Mouse (Mus musculus): ENCODE measurements around the gene Fut2. TPM values are rescaled to one million over a fixed set of nuclear protein-coding genes. Genes with fewer than 3 reads are reported as not detected.
"Not testable (repeated sequence)": the region's sequence is repeated elsewhere in the genome, so short reads cannot be mapped to it uniquely, and the experiment has no call there.

Fut2 gene
- polyA plus RNA-seq, 1 experiment: not detected

DNA sequence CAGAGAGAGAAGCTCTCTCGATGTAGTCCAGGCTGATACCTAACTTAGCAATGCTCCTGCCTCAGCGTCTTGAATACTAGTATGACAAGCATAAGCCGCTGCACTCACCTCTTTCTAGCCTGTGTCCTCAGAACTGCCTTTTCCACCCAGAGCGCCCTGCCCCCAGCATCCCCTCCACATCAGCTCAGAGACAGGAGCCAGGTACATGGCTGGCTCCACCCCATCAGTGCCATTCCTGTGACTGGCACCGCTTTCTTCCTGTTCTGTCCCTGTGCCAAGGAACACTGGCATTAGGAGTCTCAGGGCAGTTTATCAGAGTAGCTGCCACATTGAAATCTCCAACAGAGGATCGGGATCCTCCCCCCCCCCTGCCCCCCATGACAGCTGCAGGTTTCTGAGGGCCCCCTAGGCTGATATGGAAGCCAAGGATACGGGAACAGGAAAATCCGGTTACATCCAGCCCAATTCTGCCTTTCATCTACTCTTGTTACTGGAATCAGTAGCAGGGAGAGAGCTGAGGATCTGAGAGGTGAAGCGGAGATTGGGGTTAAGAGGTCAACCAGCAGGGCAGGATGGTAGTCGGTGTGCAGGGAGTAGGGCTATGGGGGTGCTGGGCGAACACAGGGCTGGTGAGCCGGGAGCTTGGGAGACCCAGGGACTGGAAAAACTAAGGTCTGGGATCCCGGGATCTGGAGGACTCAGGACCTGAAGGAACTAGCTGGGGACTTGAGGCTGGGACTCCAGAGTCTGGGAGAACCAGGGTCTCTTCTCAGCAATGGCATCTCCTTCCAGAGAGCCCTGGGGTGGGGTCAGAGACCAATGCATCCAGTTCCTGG, 673 bp downstream of the Fut2 start:
- Histone ChIP-seq H3K27ac (replicated peaks; ENCODE audit: low read depth, low read length) (no peak overlapping the region), H3K4me1 (ENCODE audit: control insufficient read depth, insufficient read depth, insufficient read length, low read length) (no peaks in the 10 kb centered on the region), H3K4me3 (ENCODE audit: insufficient read depth, low read depth, low read length) (no peak overlapping the region)

- not testable (repeated sequence) for H3K4me1 ChIP-seq (ENCODE audit: control insufficient read depth, insufficient read depth, insufficient read length, low read length); H3K27ac ChIP-seq (replicated peaks; ENCODE audit: low read depth, low read length); H3K4me3 ChIP-seq (ENCODE audit: insufficient read depth, low read depth, low read length)
These were observed 4.5 kb downstream of the Fut2 start for GRCm38 (mm10) chr7:45661702-45662101.

- no peak overlapping the region for H3K27ac ChIP-seq (replicated peaks; ENCODE audit: low read depth, low read length)
- no peaks in the 10 kb centered on the region for H3K4me1 ChIP-seq (ENCODE audit: control insufficient read depth, insufficient read depth, insufficient read length, low read length)
- no peak overlapping the region for H3K4me3 ChIP-seq (ENCODE audit: insufficient read depth, low read depth, low read length)
These were observed 5.3 kb downstream of the Fut2 start for GRCm38 (mm10) chr7:45660746-45661478.

DNA sequence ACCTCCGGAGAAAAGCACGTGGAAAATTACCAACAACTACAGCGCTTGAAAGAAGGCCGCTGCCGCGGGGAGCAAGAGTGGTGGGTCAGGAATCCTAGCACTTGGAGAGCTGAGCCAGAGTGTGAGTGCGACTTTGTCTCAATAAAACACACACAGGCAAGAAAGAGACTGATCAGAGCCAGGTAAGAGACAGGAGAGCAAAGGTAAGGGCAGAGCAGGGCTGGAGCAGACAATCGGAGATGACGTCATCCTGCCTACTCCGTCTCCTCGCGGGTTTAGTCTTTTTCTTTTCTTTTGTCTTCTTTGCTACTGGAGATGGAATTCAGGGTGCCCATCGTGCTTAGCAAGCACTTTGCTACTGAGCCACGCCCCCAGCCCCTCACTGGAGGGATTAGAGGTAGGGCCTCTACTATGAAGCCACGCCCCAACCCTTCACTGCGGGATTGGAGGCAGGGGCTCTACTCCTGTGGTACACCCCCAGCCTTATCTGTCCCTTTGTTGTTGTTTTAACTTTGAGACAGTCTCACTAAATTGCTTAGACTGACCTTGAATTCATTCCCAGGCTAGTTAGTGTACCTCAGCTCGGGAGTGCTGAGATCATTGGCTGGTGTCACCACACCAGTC, 11.7 kb downstream of the Fut2 start:
- H3K27ac ChIP-seq (replicated peaks; ENCODE audit: low read depth, low read length): no peak overlapping the region
- H3K4me3 ChIP-seq (ENCODE audit: insufficient read depth, low read depth, low read length): peak overlapping the region; percentile 40; the same call in 1 of the 2 replicates
- no peaks in the 10 kb centered on the region for H3K4me1 ChIP-seq (ENCODE audit: control insufficient read depth, insufficient read depth, insufficient read length, low read length)

- H3K4me3 ChIP-seq (ENCODE audit: insufficient read depth, low read depth, low read length); H3K4me1 ChIP-seq (ENCODE audit: control insufficient read depth, insufficient read depth, insufficient read length, low read length); H3K27ac ChIP-seq (replicated peaks; ENCODE audit: low read depth, low read length): not testable (repeated sequence)
These were observed 15.7 kb downstream of the Fut2 start for GRCm38 (mm10) chr7:45650484-45650883.

GRCm38 (mm10) chr7:45649351-45649750, 16.8 kb downstream of the Fut2 start:
- H3K27ac ChIP-seq (replicated peaks; ENCODE audit: low read depth, low read length): no peak overlapping the region
- 0 out of 2 replicates have a peak, but pooled peaks cover under 1% of the 10 kb centered on the region for H3K4me1 ChIP-seq (ENCODE audit: control insufficient read depth, insufficient read depth, insufficient read length, low read length)
- no peak overlapping the region for H3K4me3 ChIP-seq (ENCODE audit: insufficient read depth, low read depth, low read length)

- H3K4me3 ChIP-seq (ENCODE audit: insufficient read depth, low read depth, low read length): no peak overlapping the region
- no peak overlapping the region for H3K27ac ChIP-seq (replicated peaks; ENCODE audit: low read depth, low read length)
- peaks cover 11% of the 10 kb centered on the region for H3K4me1 ChIP-seq (ENCODE audit: control insufficient read depth, insufficient read depth, insufficient read length, low read length)
These were observed 19.5 kb downstream of the Fut2 start for GRCm38 (mm10) chr7:45646671-45647070.

- Histone ChIP-seq H3K4me1 (ENCODE audit: control insufficient read depth, insufficient read depth, insufficient read length, low read length) (peaks cover 19% of the 10 kb centered on the region), H3K4me3 (ENCODE audit: insufficient read depth, low read depth, low read length) (no peak overlapping the region), H3K27ac (replicated peaks; ENCODE audit: low read depth, low read length) (no peak overlapping the region)
These were observed 20.6 kb downstream of the Fut2 start for GRCm38 (mm10) chr7:45645591-45645971.

GRCm38 (mm10) chr7:45644872-45645590, 21.2 kb downstream of the Fut2 start:
- no peak overlapping the region for H3K4me3 ChIP-seq (ENCODE audit: insufficient read depth, low read depth, low read length)
- no peak overlapping the region for H3K27ac ChIP-seq (replicated peaks; ENCODE audit: low read depth, low read length)

DNA sequence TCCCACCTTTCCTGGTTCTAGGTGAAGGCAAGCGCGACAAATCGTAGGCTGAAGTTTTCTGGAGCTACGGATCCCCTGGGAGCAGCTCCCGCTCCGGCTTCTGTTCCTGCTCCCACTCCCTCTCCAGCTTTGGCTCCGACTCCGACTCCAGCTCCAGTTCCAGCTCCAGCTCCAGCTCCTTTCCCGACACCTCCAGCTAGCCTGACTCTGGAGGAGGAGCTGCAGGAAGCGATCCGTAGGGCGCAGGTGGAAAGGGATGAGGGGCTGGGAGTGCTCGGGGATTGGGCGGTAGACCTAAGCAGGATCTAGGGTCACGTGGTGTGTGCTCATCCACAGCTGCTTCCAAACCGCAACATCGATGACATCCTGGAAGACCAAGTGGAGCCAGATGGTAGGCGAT, 22.0 kb downstream of the Fut2 start:
- Histone ChIP-seq H3K27ac (replicated peaks; ENCODE audit: low read depth, low read length) (no peak overlapping the region), H3K4me1 (ENCODE audit: control insufficient read depth, insufficient read depth, insufficient read length, low read length) (peaks cover 26% of the 10 kb centered on the region), H3K4me3 (ENCODE audit: insufficient read depth, low read depth, low read length) (0 out of 2 replicates have a peak overlapping the region, but pooled peaks have one; percentile 19)

More at GRCm38 (mm10) chr7:45644872-45645590, 21.2 kb downstream of the Fut2 start:
- H3K4me1 ChIP-seq (ENCODE audit: control insufficient read depth, insufficient read depth, insufficient read length, low read length): peaks cover 22% of the 10 kb centered on the region

DNA sequence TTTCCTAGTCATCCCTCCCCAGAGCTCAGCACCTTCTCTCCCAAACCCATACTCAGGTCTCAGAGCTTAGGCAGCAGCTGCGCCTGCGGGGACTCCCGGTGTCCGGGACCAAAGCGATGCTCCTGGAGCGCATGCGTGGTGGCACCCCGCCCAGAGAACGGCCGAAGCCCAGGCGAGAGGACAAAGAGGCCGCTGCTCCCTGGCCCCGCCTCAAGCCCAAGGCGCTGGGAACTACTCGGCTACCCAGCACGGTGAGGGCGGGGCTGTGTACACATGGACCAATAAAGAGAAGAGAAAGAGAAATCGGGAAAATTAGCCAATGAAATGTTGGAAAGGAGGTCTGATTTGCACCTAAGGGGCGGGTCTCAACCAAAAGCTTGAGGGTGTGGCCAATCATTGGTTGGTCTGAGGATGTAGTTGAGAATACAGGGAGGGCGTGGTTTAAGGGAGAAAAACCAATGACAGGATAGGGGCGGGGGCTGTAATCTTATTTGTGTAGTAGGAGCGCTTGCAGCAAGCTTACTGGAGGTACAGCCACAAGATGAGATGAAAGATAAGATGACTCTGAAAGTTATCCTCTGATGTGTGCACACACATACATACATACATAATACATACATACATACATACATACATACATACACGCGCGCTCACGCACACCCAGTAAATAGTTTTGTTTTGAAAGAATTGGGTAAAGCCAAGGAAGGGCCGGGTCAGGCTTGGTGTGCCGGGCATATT, 22.6 kb downstream of the Fut2 start:
- no peak overlapping the region; the same call in 1 of the 2 replicates for H3K27ac ChIP-seq (replicated peaks; ENCODE audit: low read depth, low read length)
- peaks cover 26% of the 10 kb centered on the region for H3K4me1 ChIP-seq (ENCODE audit: control insufficient read depth, insufficient read depth, insufficient read length, low read length)
- peak overlapping the region; percentile 56 for H3K4me3 ChIP-seq (ENCODE audit: insufficient read depth, low read depth, low read length)

GRCm38 (mm10) chr7:45642503-45643255, 23.5 kb downstream of the Fut2 start:
- peak overlapping the region; percentile 56 for H3K4me3 ChIP-seq (ENCODE audit: insufficient read depth, low read depth, low read length)
- H3K27ac ChIP-seq (replicated peaks; ENCODE audit: low read depth, low read length): peak overlapping the region; percentile 73
- H3K4me1 ChIP-seq (ENCODE audit: control insufficient read depth, insufficient read depth, insufficient read length, low read length): peaks cover 26% of the 10 kb centered on the region

GRCm38 (mm10) chr7:45642083-45642482, 24.1 kb downstream of the Fut2 start:
- peak overlapping the region; percentile 73 for H3K27ac ChIP-seq (replicated peaks; ENCODE audit: low read depth, low read length)
- H3K4me1 ChIP-seq (ENCODE audit: control insufficient read depth, insufficient read depth, insufficient read length, low read length): peaks cover 26% of the 10 kb centered on the region
- peak overlapping the region; percentile 50 for H3K4me3 ChIP-seq (ENCODE audit: insufficient read depth, low read depth, low read length)

Measured in brown adipose tissue, adult 24 weeks (tissue).